Mouse (Mus musculus) E14TG2a.4 (cell line): ENCODE results near the gene Tpst1.

Source experiments
- H3K27me3 ChIP-seq: 2 replicates; pipeline ENCODE4 v1.6.1; 2014; ENCODE audit warnings: low read length, control low read depth; ENCODE audit not compliant: insufficient read depth
- H3K36me3 ChIP-seq: 2 replicates; pipeline ENCODE4 v1.6.1; 2014; ENCODE audit warnings: low read length, control low read depth; ENCODE audit not compliant: insufficient read depth
- H3K4me1 ChIP-seq: replicated peaks from 2 replicates; pipeline ENCODE4 v1.6.1; 2014; ENCODE audit warnings: low read depth, low read length, control low read depth
- H3K4me3 ChIP-seq: replicated peaks from 2 replicates; pipeline ENCODE4 v1.5.1; 2014; ENCODE audit warnings: mild to moderate bottlenecking, low read length
- H3K9me3 ChIP-seq: 2 replicates; pipeline ENCODE4 v1.6.1; 2014; ENCODE audit warnings: low read length, control low read depth
- CTCF ChIP-seq: conservative IDR thresholded peaks from 2 replicates; pipeline ENCODE4 v1.5.1; 2014; ENCODE audit warnings: low read length
- NANOG ChIP-seq: IDR thresholded peaks from 2 replicates; pipeline ENCODE4 v1.6.1; 2014; ENCODE audit warnings: borderline replicate concordance, low read length, mixed read lengths
- POU5F1 ChIP-seq: IDR thresholded peaks from 2 replicates; pipeline ENCODE4 v1.6.1; 2014; ENCODE audit warnings: low read length, borderline replicate concordance

Gene Tpst1

GRCm38 (mm10) chr5:130112653-130113052 lies 39.5 kb downstream of the Tpst1 start:
- Histone ChIP-seq H3K4me3 (no peak overlapping the region), H3K36me3 (peaks cover 88% of the 10 kb centered on the region), H3K27me3 (no peaks in the 10 kb centered on the region), H3K4me1 (peaks cover 17% of the 10 kb centered on the region), H3K9me3 (no peaks in the 10 kb centered on the region)
- TF ChIP-seq POU5F1 (no peak), NANOG (no peak), CTCF (no peak)

- Histone ChIP-seq H3K27me3 (no peaks in the 10 kb centered on the region), H3K4me1 (peaks cover 32% of the 10 kb centered on the region), H3K4me3 (no peak overlapping the region), H3K36me3 (peaks cover 63% of the 10 kb centered on the region), H3K9me3 (no peaks in the 10 kb centered on the region)
- TF ChIP-seq NANOG (no peak), POU5F1 (no peak), CTCF (no peak)
Measured at GRCm38 (mm10) chr5:130116116-130116515, 43.0 kb downstream of the Tpst1 start.

- Histone ChIP-seq H3K27me3 (no peaks in the 10 kb centered on the region), H3K36me3 (peaks cover 63% of the 10 kb centered on the region), H3K4me1 (peaks cover 31% of the 10 kb centered on the region), H3K9me3 (no peaks in the 10 kb centered on the region), H3K4me3 (no peak overlapping the region)
- no peak for TF ChIP-seq CTCF
- TF ChIP-seq POU5F1: no peak
- TF ChIP-seq NANOG: no peak
Measured at GRCm38 (mm10) chr5:130116857-130117256, 43.7 kb downstream of the Tpst1 start.

- peaks cover 29% of the 10 kb centered on the region for H3K4me1 ChIP-seq
- H3K36me3 ChIP-seq: peaks cover 66% of the 10 kb centered on the region
- no peak overlapping the region for H3K4me3 ChIP-seq
- no peaks in the 10 kb centered on the region for H3K9me3 ChIP-seq
- no peaks in the 10 kb centered on the region for H3K27me3 ChIP-seq
- TF ChIP-seq POU5F1 (no peak), CTCF (no peak)
Measured at GRCm38 (mm10) chr5:130117932-130118331, 44.8 kb downstream of the Tpst1 start.

GRCm38 (mm10) chr5:130119236-130119635 lies 46.1 kb downstream of the Tpst1 start:
- Histone ChIP-seq H3K27me3 (no peaks in the 10 kb centered on the region), H3K4me1 (peaks cover 29% of the 10 kb centered on the region), H3K36me3 (peaks cover 65% of the 10 kb centered on the region), H3K9me3 (no peaks in the 10 kb centered on the region), H3K4me3 (no peak overlapping the region)
- TF ChIP-seq CTCF (no peak), POU5F1 (no peak), NANOG (no peak)

- TF ChIP-seq POU5F1: no peak
- TF ChIP-seq NANOG: no peak
- TF ChIP-seq CTCF: no peak
- Histone ChIP-seq H3K4me1 (peaks cover 29% of the 10 kb centered on the region), H3K9me3 (no peaks in the 10 kb centered on the region)
Measured at GRCm38 (mm10) chr5:130120070-130120736, 47.1 kb downstream of the Tpst1 start.

GRCm38 (mm10) chr5:130120904-130121303 lies 47.8 kb downstream of the Tpst1 start:
- H3K4me3 ChIP-seq: no peak overlapping the region
- H3K36me3 ChIP-seq: peaks cover 60% of the 10 kb centered on the region
- H3K9me3 ChIP-seq: no peaks in the 10 kb centered on the region
- TF ChIP-seq CTCF (no peak), NANOG (no peak), POU5F1 (no peak)
- H3K27me3 ChIP-seq: no peaks in the 10 kb centered on the region
- peaks cover 29% of the 10 kb centered on the region for H3K4me1 ChIP-seq

More at GRCm38 (mm10) chr5:130120070-130120736, 47.1 kb downstream of the Tpst1 start:
- H3K36me3 ChIP-seq: peaks cover 65% of the 10 kb centered on the region
- H3K27me3 ChIP-seq: no peaks in the 10 kb centered on the region
- no peak overlapping the region for H3K4me3 ChIP-seq

GRCm38 (mm10) chr5:130122355-130122754 lies 49.2 kb downstream of the Tpst1 start:
- Histone ChIP-seq H3K4me3 (no peak overlapping the region), H3K36me3 (peaks cover 59% of the 10 kb centered on the region), H3K4me1 (peaks cover 36% of the 10 kb centered on the region), H3K27me3 (no peaks in the 10 kb centered on the region), H3K9me3 (no peaks in the 10 kb centered on the region)
- TF ChIP-seq POU5F1 (no peak), CTCF (no peak), NANOG (no peak)

GRCm38 (mm10) chr5:130124271-130124670 lies 51.1 kb downstream of the Tpst1 start:
- H3K9me3 ChIP-seq: no peaks in the 10 kb centered on the region
- peaks cover 37% of the 10 kb centered on the region for H3K4me1 ChIP-seq
- TF ChIP-seq CTCF (no peak), NANOG (no peak), POU5F1 (no peak)
- H3K27me3 ChIP-seq: no peaks in the 10 kb centered on the region
- H3K4me3 ChIP-seq: no peak overlapping the region
- H3K36me3 ChIP-seq: peaks cover 57% of the 10 kb centered on the region
